Mouse (Mus musculus) CD4-positive naive resting alpha-beta T cell, adult 76 days (primary cell): ENCODE measurements around the gene Srsf10. TPM values are rescaled to one million over a fixed set of nuclear protein-coding genes. Genes with fewer than 3 reads are reported as not detected.

ENCODE experiments used
- total RNA-seq: library from RNA; stranded (reverse); gene quantifications from one replicate; pipeline ENCODE4 v1.2.4, GENCODE M21; 2023

Srsf10 gene
- total RNA-seq: 163 TPM

GRCm38 (mm10) chr4:135855536-135856222 is at the start of gene Srsf10:
Gene Srsf10, plus strand, starts transcription at chr4:135855747.

GRCm38 (mm10) chr4:135873526-135874202 is 18.1 kb downstream of the Srsf10 start, which contains the start of gene Pnrc2:
Gene Pnrc2, minus strand, starts transcription at chr4:135873850.

GRCm38 (mm10) chr4:135895071-135895571 is 39.6 kb downstream of the Srsf10 start, which contains the start of gene Cnr2:
Gene Cnr2, plus strand, starts transcription at chr4:135895394.

Other genes starting within 250 kb of the Srsf10 start
- gene Ifnlr1, start 169.5 kb upstream of the Srsf10 start, total RNA-seq: not detected
- gene Il22ra1, start 127.6 kb upstream of the Srsf10 start, total RNA-seq: not detected
- not detected for gene Myom3, start 96.0 kb upstream of the Srsf10 start, total RNA-seq
- gene Pnrc2, start 18.1 kb downstream of the Srsf10 start, total RNA-seq: 85.2 TPM
- 20.3 TPM for gene Cnr2, start 39.6 kb downstream of the Srsf10 start, total RNA-seq
- gene Fuca1, start 65.0 kb downstream of the Srsf10 start, total RNA-seq: 49.2 TPM
- gene Hmgcl, start 90.7 kb downstream of the Srsf10 start, total RNA-seq: 27.3 TPM
- 6.7 TPM for gene Gale, start 108.0 kb downstream of the Srsf10 start, total RNA-seq
- gene Lypla2, start 116.9 kb downstream of the Srsf10 start, total RNA-seq: 95.1 TPM
- 27.2 TPM for gene Pithd1, start 131.5 kb downstream of the Srsf10 start, total RNA-seq
- 36.0 TPM for gene Eloa, start 166.0 kb downstream of the Srsf10 start, total RNA-seq
- 1,200 TPM for gene Rpl11, start 197.7 kb downstream of the Srsf10 start, total RNA-seq